Mouse (Mus musculus) kidney, adult 2 months (tissue): Measurements from ENCODE around the gene Cnot4. TPM values are rescaled to one million over a fixed set of nuclear protein-coding genes. Genes with fewer than 3 reads are reported as not detected.

Experiments used
- DNase-seq: peaks from one replicate; pipeline ENCODE4 v3.0.0; 2021
- H3K27ac ChIP-seq: fragments of 200-500 bp; 2 replicates; pipeline ENCODE4 v1.5.1; 2012; ENCODE audit warnings: low read depth, low read length, control low read depth, inconsistent platforms; ENCODE audit not compliant: insufficient read depth
- H3K27me3 ChIP-seq: fragments of 200-500 bp; replicated peaks from 2 replicates; pipeline ENCODE4 v1.6.1; 2012; ENCODE audit warnings: mild to moderate bottlenecking, moderate library complexity, low read length, inconsistent platforms; ENCODE audit not compliant: control insufficient read depth, insufficient read depth
- H3K36me3 ChIP-seq: fragments of 200-500 bp; 2 replicates; pipeline ENCODE4 v1.6.1; 2012; ENCODE audit warnings: mild to moderate bottlenecking, moderate library complexity, low read length, inconsistent platforms; ENCODE audit not compliant: control insufficient read depth, insufficient read depth
- H3K4me1 ChIP-seq: fragments of 200-500 bp; 2 replicates; pipeline ENCODE4 v1.6.1; 2011; ENCODE audit warnings: low read length; ENCODE audit not compliant: control insufficient read depth, insufficient read depth
- H3K4me3 ChIP-seq: fragments of 200-500 bp; 2 replicates; pipeline ENCODE4 v1.5.1; 2011; ENCODE audit warnings: mild to moderate bottlenecking, low read depth, low read length, control low read depth; ENCODE audit not compliant: insufficient read depth
- CTCF ChIP-seq: fragments of 200-500 bp; conservative IDR thresholded peaks from 2 replicates; pipeline ENCODE4 v1.5.1; 2011; ENCODE audit warnings: low read depth, mild to moderate bottlenecking, control low read depth, low read length, moderate library complexity, mixed read lengths; ENCODE audit not compliant: insufficient read depth, insufficient read length
- POLR2A ChIP-seq: fragments of 200-500 bp; IDR thresholded peaks from one replicate; pipeline ENCODE4 v1.6.1; 2011; ENCODE audit warnings: low read depth, low read length, control low read depth
- WGBS: fragments of 180-500 bp; shearing (Covaris S2); methylation state at CpG from one replicate; pipeline ENCODE4 v1.1.7; 2018; 5-methylcytosine and 5-hydroxymethylcytosine counted together
- polyA plus RNA-seq: library from polyadenylated mRNA; depleted of rRNA; stranded (reverse); fragments of >200 nt; gene quantifications from 2 replicates; pipeline ENCODE4 v1.2.3, GENCODE M21; 2012

The Cnot4 gene
- polyA plus RNA-seq, 1 experiment: 13.5 TPM

- 92% methylated on average over 2 of the region's 2 CpGs for WGBS
- no peak for TF ChIP-seq CTCF
- no peak for TF ChIP-seq POLR2A
Observed at GRCm38 (mm10) chr6:35122488-35122887, 11.0 kb downstream of the Cnot4 start.

GRCm38 (mm10) chr6:35121925-35122324, 11.6 kb downstream of the Cnot4 start:
- no peak overlapping the region for H3K4me3 ChIP-seq
- WGBS: 97% methylated on average over 3 of the region's 3 CpGs
- no peaks in the 10 kb centered on the region for H3K27me3 ChIP-seq

More at GRCm38 (mm10) chr6:35122488-35122887, 11.0 kb downstream of the Cnot4 start:
- Histone ChIP-seq H3K4me1 (no peaks in the 10 kb centered on the region), H3K36me3 (no peaks in the 10 kb centered on the region), H3K27ac (no peak overlapping the region), H3K4me3 (no peak overlapping the region), H3K27me3 (no peaks in the 10 kb centered on the region)
- no peak for DNase-seq

GRCm38 (mm10) chr6:35102457-35102856, 31.1 kb downstream of the Cnot4 start:
- WGBS: 81% methylated on average over 1 of the region's 1 CpGs
- Histone ChIP-seq H3K27me3 (no peaks in the 10 kb centered on the region), H3K36me3 (no peaks in the 10 kb centered on the region), H3K27ac (no peak overlapping the region), H3K4me3 (no peak overlapping the region), H3K4me1 (no peaks in the 10 kb centered on the region)
- TF ChIP-seq CTCF (no peak), POLR2A (no peak)
- DNase-seq: no peak

More at GRCm38 (mm10) chr6:35121925-35122324, 11.6 kb downstream of the Cnot4 start:
- Histone ChIP-seq H3K27ac (no peak overlapping the region), H3K36me3 (no peaks in the 10 kb centered on the region), H3K4me1 (no peaks in the 10 kb centered on the region)
- TF ChIP-seq CTCF (no peak), POLR2A (no peak)
- DNase-seq: no peak

GRCm38 (mm10) chr6:35084927-35085326, 48.6 kb downstream of the Cnot4 start:
- TF ChIP-seq POLR2A (no peak), CTCF (no peak)
- H3K4me1 ChIP-seq: no peaks in the 10 kb centered on the region
- DNase-seq: no peak
- no peak overlapping the region for H3K27ac ChIP-seq
- 95% methylated on average over 3 of the region's 3 CpGs for WGBS
- H3K36me3 ChIP-seq: no peaks in the 10 kb centered on the region
- H3K27me3 ChIP-seq: no peaks in the 10 kb centered on the region
- H3K4me3 ChIP-seq: no peak overlapping the region

GRCm38 (mm10) chr6:35075148-35075547, 58.4 kb downstream of the Cnot4 start:
- DNase-seq: no peak
- no peak overlapping the region for H3K27ac ChIP-seq
- WGBS: 95% methylated on average over 9 of the region's 9 CpGs
- no peaks in the 10 kb centered on the region; the same call in 1 of the 2 replicates for H3K36me3 ChIP-seq
- peaks cover 5% of the 10 kb centered on the region for H3K4me1 ChIP-seq
- TF ChIP-seq POLR2A (no peak), CTCF (no peak)
- H3K4me3 ChIP-seq: no peak overlapping the region
- no peaks in the 10 kb centered on the region for H3K27me3 ChIP-seq

- Histone ChIP-seq H3K27me3 (no peaks in the 10 kb centered on the region), H3K36me3 (no peaks in the 10 kb centered on the region; the same call in none of the 2 replicates), H3K27ac (no peak overlapping the region), H3K4me3 (no peak overlapping the region), H3K4me1 (no peaks in the 10 kb centered on the region)
- WGBS: 82% methylated on average over 3 of the region's 3 CpGs
- no peak for TF ChIP-seq POLR2A
- TF ChIP-seq CTCF: no peak
- DNase-seq: no peak
Observed at GRCm38 (mm10) chr6:35071261-35071660, 62.3 kb downstream of the Cnot4 start.

- H3K27ac ChIP-seq: no peak overlapping the region
- H3K4me3 ChIP-seq: no peak overlapping the region
- TF ChIP-seq POLR2A (no peak), CTCF (no peak)
- 40% methylated on average over 1 of the region's 1 CpGs for WGBS
- no peaks in the 10 kb centered on the region for H3K27me3 ChIP-seq
- no peaks in the 10 kb centered on the region for H3K4me1 ChIP-seq
- no peak for DNase-seq
- no peaks in the 10 kb centered on the region for H3K36me3 ChIP-seq
Observed at GRCm38 (mm10) chr6:35062446-35062845, 71.1 kb downstream of the Cnot4 start.
